Mouse (Mus musculus) MEL (cell line): ENCODE data around the gene Klf11. TPM values are rescaled to one million over a fixed set of nuclear protein-coding genes. Genes with fewer than 3 reads are reported as not detected.
A peak's percentile ranks its signal among the peaks of the same experiment; 100 is the strongest.

ENCODE experiments used
- DNase-seq: peaks from one replicate; pipeline ENCODE4 v3.0.0; 2011; ENCODE audit warnings: low read depth, low spot score
- H3K27ac ChIP-seq: 2 replicates; pipeline ENCODE4 v1.5.1; 2012; ENCODE audit warnings: low read depth, mild to moderate bottlenecking, control low read depth, low read length, moderate library complexity; ENCODE audit not compliant: control insufficient read depth
- H3K27me3 ChIP-seq, 2 experiments: fragments of 150-350 bp in 1 of 2; sonication (generic) in 1 of 2; 2 replicates each; pipeline ENCODE4 v1.6.1; 2012; ENCODE audit warnings: low read length in 2 of 2, mild to moderate bottlenecking in 2 of 2, improper control_type of control experiment in 1 of 2, moderate library complexity in 1 of 2; ENCODE audit not compliant: insufficient read depth in 2 of 2, control insufficient read depth in 1 of 2
- H3K36me3 ChIP-seq, 2 experiments: 2 replicates each; pipeline ENCODE4 v1.6.1; 2012 to 2014; ENCODE audit warnings: low read length in 2 of 2, improper control_type of control experiment in 1 of 2, inconsistent platforms in 1 of 2, mild to moderate bottlenecking in 1 of 2; ENCODE audit not compliant: insufficient read depth in 2 of 2, control insufficient read depth in 1 of 2
- H3K4me1 ChIP-seq, 2 experiments: fragments of 150-350 bp in 1 of 2; sonication (generic) in 1 of 2; 2 replicates each; pipeline ENCODE4 v1.6.1; 2012; ENCODE audit warnings: low read length in 2 of 2, improper control_type of control experiment in 1 of 2, mild to moderate bottlenecking in 1 of 2; ENCODE audit not compliant: insufficient read depth in 2 of 2, control insufficient read depth in 1 of 2
- H3K4me3 ChIP-seq, 2 experiments: fragments of 150-350 bp in 1 of 2; sonication (generic) in 1 of 2; 2 replicates each; pipeline ENCODE4 v1.5.1; 2012; ENCODE audit warnings: low read depth in 2 of 2, low read length in 2 of 2, mild to moderate bottlenecking in 2 of 2, moderate library complexity in 2 of 2, control low read depth in 1 of 2, improper control_type of control experiment in 1 of 2; ENCODE audit not compliant: control insufficient read depth in 1 of 2, insufficient read depth in 1 of 2
- H3K79me2 ChIP-seq: 2 replicates; pipeline ENCODE4 v1.6.1; 2012; ENCODE audit warnings: mild to moderate bottlenecking, low read length, moderate library complexity; ENCODE audit not compliant: control insufficient read depth, poor library complexity, insufficient read depth
- H3K9ac ChIP-seq: 2 replicates; pipeline ENCODE4 v1.6.1; 2012; ENCODE audit warnings: low read depth, mild to moderate bottlenecking, control low read depth, low read length, moderate library complexity; ENCODE audit not compliant: control insufficient read depth, poor library complexity, severe bottlenecking
- H3K9me3 ChIP-seq: fragments of 150-350 bp; sonication (generic); replicated peaks from 2 replicates; pipeline ENCODE4 v1.6.1; 2012; ENCODE audit warnings: mild to moderate bottlenecking, low read length, improper control_type of control experiment, moderate library complexity; ENCODE audit not compliant: insufficient read depth
- BHLHE40 ChIP-seq: IDR thresholded peaks from 2 replicates; pipeline ENCODE4 v1.6.1; 2012; ENCODE audit warnings: low read depth, mild to moderate bottlenecking, inconsistent platforms, low read length, improper control_type of control experiment, borderline replicate concordance
- CTCF ChIP-seq, 3 experiments: IDR thresholded peaks in 2 of 3; conservative IDR thresholded peaks in 1 of 3; 2 replicates each; pipeline ENCODE4 v1.5.1; 2011 to 2012; ENCODE audit warnings: low read length in 3 of 3, low read depth in 2 of 3, mild to moderate bottlenecking in 2 of 3, improper control_type of control experiment in 1 of 3, inconsistent platforms in 1 of 3, mixed read lengths in 1 of 3, moderate library complexity in 1 of 3; ENCODE audit not compliant: control insufficient read depth in 1 of 3, insufficient read depth in 1 of 3, poor library complexity in 1 of 3, severe bottlenecking in 1 of 3
- ELF1 ChIP-seq: IDR thresholded peaks from 2 replicates; pipeline ENCODE4 v1.6.1; 2014; ENCODE audit warnings: low read depth, mild to moderate bottlenecking, inconsistent platforms, low read length, improper control_type of control experiment, moderate library complexity
- HCFC1 ChIP-seq: IDR thresholded peaks from 2 replicates; pipeline ENCODE4 v1.6.1; 2012; ENCODE audit warnings: low read depth, mild to moderate bottlenecking, inconsistent platforms, low read length, improper control_type of control experiment, moderate library complexity
- JUND ChIP-seq: IDR thresholded peaks from 2 replicates; pipeline ENCODE4 v1.6.1; 2011; ENCODE audit warnings: low read depth, mild to moderate bottlenecking, improper control_type of control experiment, low read length
- MAX ChIP-seq: IDR thresholded peaks from 2 replicates; pipeline ENCODE4 v1.6.1; 2011; ENCODE audit warnings: low read length, improper control_type of control experiment
- MAZ ChIP-seq: IDR thresholded peaks from 2 replicates; pipeline ENCODE4 v1.6.1; 2012; ENCODE audit warnings: low read depth, mild to moderate bottlenecking, inconsistent platforms, low read length, improper control_type of control experiment
- MEF2A ChIP-seq: IDR thresholded peaks from 2 replicates; pipeline ENCODE4 v1.6.1; 2014; ENCODE audit warnings: low read depth, mild to moderate bottlenecking, inconsistent platforms, low read length, improper control_type of control experiment; ENCODE audit not compliant: poor library complexity, insufficient replicate concordance, severe bottlenecking; ENCODE audit errors: extremely low read depth
- MXI1 ChIP-seq: IDR thresholded peaks from 2 replicates; pipeline ENCODE4 v1.6.1; 2011; ENCODE audit warnings: mild to moderate bottlenecking, low read depth, low read length, improper control_type of control experiment
- MYB ChIP-seq: IDR thresholded peaks from 2 replicates; pipeline ENCODE4 v1.6.1; 2011; ENCODE audit warnings: mild to moderate bottlenecking, low read depth, low read length, improper control_type of control experiment
- NELFE ChIP-seq: IDR thresholded peaks from 2 replicates; pipeline ENCODE4 v1.6.1; 2011; ENCODE audit warnings: low read depth, low read length, improper control_type of control experiment
- POLR2AphosphoS2 ChIP-seq: IDR thresholded peaks from 2 replicates; pipeline ENCODE4 v1.6.1; 2011; ENCODE audit warnings: low read length, improper control_type of control experiment
- RAD21 ChIP-seq: IDR thresholded peaks from 2 replicates; pipeline ENCODE4 v1.6.1; 2011; ENCODE audit warnings: mild to moderate bottlenecking, low read depth, low read length, improper control_type of control experiment
- SIN3A ChIP-seq: IDR thresholded peaks from 2 replicates; pipeline ENCODE4 v1.6.1; 2012; ENCODE audit warnings: low read length, improper control_type of control experiment, inconsistent platforms
- SMC3 ChIP-seq: IDR thresholded peaks from 2 replicates; pipeline ENCODE4 v1.6.1; 2011; ENCODE audit warnings: low read depth, low read length, improper control_type of control experiment
- TCF12 ChIP-seq: IDR thresholded peaks from 2 replicates; pipeline ENCODE4 v1.6.1; 2014; ENCODE audit warnings: low read depth, mild to moderate bottlenecking, inconsistent platforms, low read length, improper control_type of control experiment, moderate library complexity
- USF1 ChIP-seq: IDR thresholded peaks from 2 replicates; pipeline ENCODE4 v1.6.1; 2014; ENCODE audit warnings: low read depth, mild to moderate bottlenecking, inconsistent platforms, low read length, improper control_type of control experiment, moderate library complexity
- USF2 ChIP-seq, 2 experiments: IDR thresholded peaks; 2 replicates each; pipeline ENCODE4 v1.6.1; 2011 to 2012; ENCODE audit warnings: improper control_type of control experiment in 2 of 2, low read length in 2 of 2, borderline replicate concordance in 1 of 2, inconsistent platforms in 1 of 2, low read depth in 1 of 2, mild to moderate bottlenecking in 1 of 2; ENCODE audit not compliant: insufficient read depth in 1 of 2
- ZC3H11A ChIP-seq: IDR thresholded peaks from 2 replicates; pipeline ENCODE4 v1.6.1; 2012; ENCODE audit warnings: low read depth, mild to moderate bottlenecking, inconsistent platforms, low read length, improper control_type of control experiment
- ZKSCAN1 ChIP-seq: IDR thresholded peaks from 2 replicates; pipeline ENCODE4 v1.6.1; 2012; ENCODE audit warnings: low read depth, mild to moderate bottlenecking, inconsistent platforms, low read length, improper control_type of control experiment, moderate library complexity
- ZMIZ1 ChIP-seq: IDR thresholded peaks from 2 replicates; pipeline ENCODE4 v1.6.1; 2012; ENCODE audit warnings: low read depth, mild to moderate bottlenecking, inconsistent platforms, low read length, improper control_type of control experiment, moderate library complexity
- ZNF384 ChIP-seq: IDR thresholded peaks from 2 replicates; pipeline ENCODE4 v1.6.1; 2012; ENCODE audit warnings: low read depth, mild to moderate bottlenecking, inconsistent platforms, low read length, improper control_type of control experiment
- polyA plus RNA-seq, 2 experiments: library from polyadenylated mRNA; stranded (reverse) in 1 of 2; unstranded in 1 of 2; fragments of >175 nt in 1 of 2; fragments of >200 nt in 1 of 2; gene quantifications; 2 replicates each; pipeline versions ENCODE4 v1.2.1 to v1.2.4; 2012; ENCODE audit warnings: low replicate concordance in 2 of 2, low read depth in 1 of 2; ENCODE audit not compliant: insufficient read length in 2 of 2, insufficient read depth in 1 of 2, missing spikeins in 1 of 2
- total RNA-seq: library from RNA; depleted of rRNA; stranded (reverse); fragments of 300-350 nt; gene quantifications from 2 replicates; pipeline ENCODE4 v1.2.3, GENCODE M21; 2012

Klf11 gene
- total and polyA plus RNA-seq, 3 experiments, result 2.4 to 7.2 TPM; not detected in 1

- 0 out of 4 replicates have a peak, but pooled peaks cover 0 to 3% of the 10 kb centered on the region in 2 experiments for H3K4me1 ChIP-seq
- H3K27ac ChIP-seq, result no peak overlapping the region
- no peak overlapping the region for H3K9ac ChIP-seq
- peak; percentile 72 for DNase-seq
- no peak overlapping the region for H3K4me3 ChIP-seq
- TF ChIP-seq CTCF (IDR thresholded peaks at IDR 0.05 in 2 of 3, conservative IDR thresholded peaks at IDR 0.05 in 1 of 3; ENCODE audit: control insufficient read depth in 1 of 3, insufficient read depth in 1 of 3, low read depth in 2 of 3, low read length in 3 of 3, poor library complexity in 1 of 3, severe bottlenecking in 1 of 3), result peak; percentile 55 to 89 (median 88)
- no peak for TF ChIP-seq USF1
- TF ChIP-seq SIN3A, result 0 out of 2 replicates have a peak, but pooled peaks have one; percentile 26
- TF ChIP-seq ZMIZ1, result no peak
- TF ChIP-seq USF2 (IDR thresholded peaks at IDR 0.05; ENCODE audit: borderline replicate concordance in 1 of 2, insufficient read depth in 1 of 2, low read depth in 1 of 2, low read length in 2 of 2), result no peak
- TF ChIP-seq ZC3H11A, result peak; percentile 90
- TF ChIP-seq ELF1, result no peak
- no peak for TF ChIP-seq JUND
- no peak for TF ChIP-seq HCFC1
- TF ChIP-seq RAD21, result peak; percentile 84
- TF ChIP-seq SMC3, result peak; percentile 93
- no peak for TF ChIP-seq POLR2AphosphoS2
- no peaks in the 10 kb centered on the region for H3K27me3 ChIP-seq
- H3K9me3 ChIP-seq, result no peaks in the 10 kb centered on the region
- H3K79me2 ChIP-seq, result no peaks in the 10 kb centered on the region
- no peaks in the 10 kb centered on the region; a peak in 1 of 4 replicates for H3K36me3 ChIP-seq
Measured at GRCm38 (mm10) chr12:24603266-24603665, 47.8 kb upstream of the Klf11 start.

- TF ChIP-seq MAZ, result no peak
- no peak for TF ChIP-seq NELFE
- TF ChIP-seq CTCF (IDR thresholded peaks at IDR 0.05 in 2 of 3, conservative IDR thresholded peaks at IDR 0.05 in 1 of 3; ENCODE audit: control insufficient read depth in 1 of 3, insufficient read depth in 1 of 3, low read depth in 2 of 3, low read length in 3 of 3, poor library complexity in 1 of 3, severe bottlenecking in 1 of 3), result no peak
- TF ChIP-seq USF2 (IDR thresholded peaks at IDR 0.05; ENCODE audit: borderline replicate concordance in 1 of 2, insufficient read depth in 1 of 2, low read depth in 1 of 2, low read length in 2 of 2), result no peak
- TF ChIP-seq ZNF384, result no peak
- TF ChIP-seq MEF2A, result no peak
- TF ChIP-seq BHLHE40, result no peak
- no peak for TF ChIP-seq MAX
- no peak for TF ChIP-seq TCF12
- no peak for TF ChIP-seq MYB
- no peak for TF ChIP-seq ZKSCAN1
- TF ChIP-seq POLR2AphosphoS2, result no peak
- no peak for TF ChIP-seq ZMIZ1
- no peak for TF ChIP-seq MXI1
- TF ChIP-seq, all 39 proteins: peak for 0
- Histone ChIP-seq H3K27me3 (no peaks in the 10 kb centered on the region), H3K79me2 (no peaks in the 10 kb centered on the region), H3K36me3 (no peaks in the 10 kb centered on the region; a peak in 1 of 4 replicates), H3K27ac (no peak overlapping the region), H3K9ac (no peak overlapping the region), H3K4me3 (no peak overlapping the region), H3K9me3 (no peaks in the 10 kb centered on the region), H3K4me1 (0 out of 4 replicates have a peak, but pooled peaks cover 0 to 3% of the 10 kb centered on the region in 2 experiments)
- no peak for DNase-seq
Measured at GRCm38 (mm10) chr12:24606166-24606565, 44.9 kb upstream of the Klf11 start.
